Mouse (Mus musculus) C2C12 (cell line): Measurements from ENCODE around the gene Sgcd.

Experiments used
- CTCF ChIP-seq: IDR thresholded peaks from one replicate; pipeline ENCODE4 v1.5.1; 2011; ENCODE audit not compliant: control insufficient read depth, insufficient read depth, insufficient read length
- MAX ChIP-seq: IDR thresholded peaks from one replicate; pipeline ENCODE4 v1.6.1; 2011; ENCODE audit warnings: mild to moderate bottlenecking, control low read depth
- MYOG ChIP-seq: IDR thresholded peaks from one replicate; pipeline ENCODE4 v1.6.1; 2011; ENCODE audit not compliant: control insufficient read depth, insufficient read length; ENCODE audit errors: extremely low read depth
- USF1 ChIP-seq: IDR thresholded peaks from one replicate; pipeline ENCODE4 v1.6.1; 2011; ENCODE audit warnings: low read depth, mild to moderate bottlenecking, control low read depth, moderate library complexity

DNA sequence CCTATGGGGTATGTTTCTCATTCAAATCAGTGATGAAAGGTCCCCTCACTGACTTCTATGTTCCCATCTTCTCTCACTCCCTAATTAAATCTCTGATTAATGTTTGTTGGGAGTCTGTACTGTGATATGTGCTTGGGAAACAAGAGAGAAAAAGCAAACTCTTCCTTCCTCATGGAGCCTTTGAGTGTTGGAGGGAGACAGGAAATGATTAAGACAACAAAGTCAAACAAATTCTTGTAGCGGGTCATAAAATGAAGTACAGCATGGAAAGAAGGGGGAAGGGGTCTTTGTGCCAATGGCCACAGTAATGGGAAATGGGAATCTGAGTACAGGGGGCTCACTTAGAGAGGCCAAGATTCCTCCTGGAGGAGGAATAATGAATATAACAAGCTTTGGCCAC, 1063.8 kb downstream of the Sgcd start:
- TF ChIP-seq MAX = no peak
- no peak for TF ChIP-seq MYOG
- no peak for TF ChIP-seq CTCF
- TF ChIP-seq USF1 = no peak
